Mouse (Mus musculus) lung, embryonic 14.5 days (tissue): ENCODE measurements at regions not wholly inside any gene's neighbourhood (a gene's known extent, or its start where the extent isn't known, plus 50 kb on each side); places are given as distances from the start of the nearest gene placed in this dataset.
"Not testable (repeated sequence)": the region's sequence is repeated elsewhere in the genome, so short reads cannot be mapped to it uniquely, and the experiment has no call there.

ENCODE experiments used
- ATAC-seq: fragments of 200-750 bp; cut with Nextera tagmentation; 2 replicates; pipeline ENCODE4 v1.8.0; 2017; ENCODE audit warnings: mild to moderate bottlenecking, moderate TSS enrichment, moderate library complexity; ENCODE audit not compliant: insufficient read depth
- DNase-seq: peaks from one replicate; pipeline ENCODE4 v3.0.0-alpha.2; 2015
- H3K27ac ChIP-seq: fragments of 300-500 bp; sonication (generic); 2 replicates; pipeline ENCODE4 v1.5.1; 2014; ENCODE audit warnings: low read depth, mild to moderate bottlenecking, moderate library complexity
- H3K27me3 ChIP-seq: fragments of 300-500 bp; sonication (generic); 2 replicates; pipeline ENCODE4 v1.6.1; 2014; ENCODE audit warnings: low read length, control low read depth; ENCODE audit not compliant: insufficient read depth
- H3K36me3 ChIP-seq: fragments of 300-500 bp; sonication (generic); 2 replicates; pipeline ENCODE4 v1.6.1; 2014; ENCODE audit warnings: control low read depth; ENCODE audit not compliant: insufficient read depth
- H3K4me1 ChIP-seq: fragments of 300-500 bp; sonication (generic); 2 replicates; pipeline ENCODE4 v1.6.1; 2014; ENCODE audit warnings: antibody characterized with exemption, control low read depth; ENCODE audit not compliant: insufficient read depth
- H3K4me2 ChIP-seq: fragments of 300-500 bp; sonication (generic); 2 replicates; pipeline ENCODE4 v1.6.1; 2014; ENCODE audit warnings: mild to moderate bottlenecking
- H3K4me3 ChIP-seq: fragments of 300-500 bp; sonication (generic); 2 replicates; pipeline ENCODE4 v1.5.1; 2014; ENCODE audit warnings: low read depth, low read length
- H3K9ac ChIP-seq: fragments of 300-500 bp; sonication (generic); 2 replicates; pipeline ENCODE4 v1.6.1; 2014
- H3K9me3 ChIP-seq: fragments of 300-500 bp; sonication (generic); 2 replicates; pipeline ENCODE4 v1.6.1; 2016; ENCODE audit warnings: low read depth, low read length, control low read depth
- CTCF ChIP-seq: IDR thresholded peaks from 2 replicates; pipeline ENCODE4 v1.5.1; 2016; ENCODE audit warnings: antibody characterized with exemption, low read depth
- WGBS: fragments of 180-500 bp; shearing (Covaris S2); extraction: QIAGEN DNeasy Blood & Tissue Kit; methylation state at CpG from one replicate; pipeline ENCODE4 v1.1.7; 2014; 5-methylcytosine and 5-hydroxymethylcytosine counted together

- no peak for ATAC-seq
- WGBS: 77% methylated on average over 2 of the region's 2 CpGs
- no peak overlapping the region for H3K4me3 ChIP-seq
- H3K27me3 ChIP-seq: no peaks in the 10 kb centered on the region
- DNase-seq: no peak
- TF ChIP-seq CTCF: no peak
- H3K9ac ChIP-seq: no peak overlapping the region
- no peaks in the 10 kb centered on the region for H3K9me3 ChIP-seq
- no peak overlapping the region for H3K27ac ChIP-seq
- H3K4me2 ChIP-seq: no peak overlapping the region
- no peaks in the 10 kb centered on the region for H3K36me3 ChIP-seq
- H3K4me1 ChIP-seq: no peaks in the 10 kb centered on the region
Measured at GRCm38 (mm10) chr12:40935098-40935759, 88.7 kb upstream of the Immp2l start.

GRCm38 (mm10) chr12:40937037-40937436 lies 86.9 kb upstream of the Immp2l start:
- H3K9ac ChIP-seq: no peak overlapping the region
- H3K27me3 ChIP-seq: no peaks in the 10 kb centered on the region
- H3K4me1 ChIP-seq: no peaks in the 10 kb centered on the region
- H3K27ac ChIP-seq: no peak overlapping the region
- H3K9me3 ChIP-seq: no peaks in the 10 kb centered on the region
- TF ChIP-seq CTCF: no peak
- no peak overlapping the region for H3K4me2 ChIP-seq
- no peaks in the 10 kb centered on the region for H3K36me3 ChIP-seq
- ATAC-seq: no peak
- DNase-seq: no peak
- WGBS: 55% methylated on average over 4 of the region's 4 CpGs
- H3K4me3 ChIP-seq: no peak overlapping the region

- ATAC-seq (no peak), DNase-seq (no peak)
- Histone ChIP-seq H3K27me3 (no peaks in the 10 kb centered on the region), H3K9me3 (no peaks in the 10 kb centered on the region), H3K4me3 (no peak overlapping the region), H3K36me3 (no peaks in the 10 kb centered on the region), H3K27ac (no peak overlapping the region), H3K9ac (no peak overlapping the region), H3K4me1 (no peaks in the 10 kb centered on the region), H3K4me2 (no peak overlapping the region)
- WGBS: 68% methylated on average over 6 of the region's 6 CpGs
- TF ChIP-seq CTCF: no peak
Measured at GRCm38 (mm10) chr12:40946888-40947287, 77.0 kb upstream of the Immp2l start.

- no peaks in the 10 kb centered on the region for H3K36me3 ChIP-seq
- no peak for DNase-seq
- H3K9me3 ChIP-seq: no peaks in the 10 kb centered on the region
- TF ChIP-seq CTCF: no peak
- H3K27ac ChIP-seq: no peak overlapping the region
- H3K9ac ChIP-seq: no peak overlapping the region
- no peak overlapping the region for H3K4me3 ChIP-seq
- no peak overlapping the region for H3K4me2 ChIP-seq
- no peak for ATAC-seq
- 66% methylated on average over 3 of the region's 3 CpGs for WGBS
- H3K27me3 ChIP-seq: no peaks in the 10 kb centered on the region
- no peaks in the 10 kb centered on the region for H3K4me1 ChIP-seq
Measured at GRCm38 (mm10) chr12:40949580-40949979, 74.3 kb upstream of the Immp2l start.

GRCm38 (mm10) chr12:40958536-40958935 lies 65.4 kb upstream of the Immp2l start:
- no peak for ATAC-seq
- no peak overlapping the region for H3K9ac ChIP-seq
- no peak for TF ChIP-seq CTCF
- WGBS: 72% methylated on average over 3 of the region's 3 CpGs
- H3K4me2 ChIP-seq: no peak overlapping the region
- H3K36me3 ChIP-seq: no peaks in the 10 kb centered on the region
- H3K9me3 ChIP-seq: no peaks in the 10 kb centered on the region
- no peak for DNase-seq
- no peak overlapping the region for H3K27ac ChIP-seq
- no peaks in the 10 kb centered on the region for H3K4me1 ChIP-seq
- no peak overlapping the region for H3K4me3 ChIP-seq
- no peaks in the 10 kb centered on the region for H3K27me3 ChIP-seq

GRCm38 (mm10) chr12:40964996-40965395 lies 58.9 kb upstream of the Immp2l start:
- no peaks in the 10 kb centered on the region for H3K9me3 ChIP-seq
- no peaks in the 10 kb centered on the region for H3K36me3 ChIP-seq
- H3K27me3 ChIP-seq: no peaks in the 10 kb centered on the region
- no peak overlapping the region for H3K4me3 ChIP-seq
- H3K9ac ChIP-seq: no peak overlapping the region
- H3K27ac ChIP-seq: no peak overlapping the region
- TF ChIP-seq CTCF: no peak
- no peak for DNase-seq
- no peak overlapping the region for H3K4me2 ChIP-seq
- WGBS: 52% methylated on average over 2 of the region's 2 CpGs
- no peak for ATAC-seq
- no peaks in the 10 kb centered on the region for H3K4me1 ChIP-seq

GRCm38 (mm10) chr12:40966308-40966707 lies 57.6 kb upstream of the Immp2l start:
- TF ChIP-seq CTCF: no peak
- Histone ChIP-seq H3K9me3 (no peaks in the 10 kb centered on the region), H3K4me2 (no peak overlapping the region), H3K36me3 (no peaks in the 10 kb centered on the region), H3K27ac (no peak overlapping the region), H3K4me1 (no peaks in the 10 kb centered on the region), H3K27me3 (no peaks in the 10 kb centered on the region), H3K9ac (no peak overlapping the region), H3K4me3 (no peak overlapping the region)
- DNase-seq (no peak), ATAC-seq (no peak)
- 88% methylated on average over 2 of the region's 2 CpGs for WGBS

- H3K4me1 ChIP-seq, H3K4me2 ChIP-seq, H3K36me3 ChIP-seq, H3K9ac ChIP-seq, H3K27me3 ChIP-seq, H3K9me3 ChIP-seq, H3K27ac ChIP-seq, DNase-seq, H3K4me3 ChIP-seq, ATAC-seq: not testable (repeated sequence)
- 70% methylated on average over 6 of the region's 6 CpGs for WGBS
Measured at GRCm38 (mm10) chr12:40966723-40967122, 57.2 kb upstream of the Immp2l start.
